Mouse (Mus musculus) heart, adult 10 weeks (tissue): ENCODE measurements around the gene Olfr498. TPM values are rescaled to one million over a fixed set of nuclear protein-coding genes. Genes with fewer than 3 reads are reported as not detected.

Experiments used
- polyA plus RNA-seq: library from polyadenylated mRNA; stranded (reverse); fragments of 350-450 nt; fragmentation: Illumina TruSeq; extraction: RNeasy Lipid Tissue Mini Kit (QIAGEN cat#74804); gene quantifications from one replicate; pipeline ENCODE4 v1.2.3, GENCODE M21; 2014; ENCODE audit warnings: low read depth, low replicate concordance

The Olfr498 gene
- not detected for polyA plus RNA-seq

GRCm38 (mm10) chr7:108465026-108465425 lies at the start of gene Olfr498:
Gene Olfr498, plus strand, starts transcription at chr7:108465326.

GRCm38 (mm10) chr7:108420121-108420520 lies 45.0 kb upstream of the Olfr498 start, which contains the start of gene Olfr497:
Gene Olfr497, plus strand, starts transcription at chr7:108420421.

Other genes with a start within 250 kb of the Olfr498 start
- gene Olfr488, start 207.0 kb upstream of the Olfr498 start, polyA plus RNA-seq: not detected
- not detected for gene Olfr490, start 176.4 kb upstream of the Olfr498 start, polyA plus RNA-seq
- gene Olfr491, start 151.9 kb upstream of the Olfr498 start, polyA plus RNA-seq: not detected
- not detected for gene Olfr492, start 141.7 kb upstream of the Olfr498 start, polyA plus RNA-seq
- not detected for gene Olfr493, start 118.3 kb upstream of the Olfr498 start, polyA plus RNA-seq
- not detected for gene Olfr494, start 100.0 kb upstream of the Olfr498 start, polyA plus RNA-seq
- gene Olfr495, start 72.2 kb upstream of the Olfr498 start, polyA plus RNA-seq: not detected
- gene Olfr497, start 44.9 kb upstream of the Olfr498 start, polyA plus RNA-seq: not detected
- not detected for gene Olfr502, start 59.7 kb downstream of the Olfr498 start, polyA plus RNA-seq
- gene Olfr503, start 79.2 kb downstream of the Olfr498 start, polyA plus RNA-seq: not detected
- gene Olfr504, start 100.5 kb downstream of the Olfr498 start, polyA plus RNA-seq: not detected
- gene Olfr506, start 145.5 kb downstream of the Olfr498 start, polyA plus RNA-seq: not detected
- gene Olfr507, start 156.5 kb downstream of the Olfr498 start, polyA plus RNA-seq: not detected
- not detected for gene Olfr508, start 164.7 kb downstream of the Olfr498 start, polyA plus RNA-seq
- gene Olfr509, start 186.6 kb downstream of the Olfr498 start, polyA plus RNA-seq: not detected
- not detected for gene Olfr510, start 201.1 kb downstream of the Olfr498 start, polyA plus RNA-seq
- not detected for gene Olfr512, start 248.0 kb downstream of the Olfr498 start, polyA plus RNA-seq